Mouse (Mus musculus) left cerebral cortex, adult 8-10 months (tissue): Measurements from ENCODE around the gene Rora. TPM values are rescaled to one million over a fixed set of nuclear protein-coding genes. Genes with fewer than 3 reads are reported as not detected.

Source experiments
- DNase-seq, 2 experiments: peaks; one replicate each; pipeline ENCODE4 v3.0.0; 2022; ENCODE audit warnings: low spot score in 2 of 2
- total RNA-seq, 4 experiments: library from RNA; stranded (reverse); gene quantifications; 2 replicates each; pipeline ENCODE4 v1.2.4; 2022

Gene Rora
- total RNA-seq, 4 experiments from 2014 or later, result 63.5 to 74.1 (median 72.9) TPM

DNA sequence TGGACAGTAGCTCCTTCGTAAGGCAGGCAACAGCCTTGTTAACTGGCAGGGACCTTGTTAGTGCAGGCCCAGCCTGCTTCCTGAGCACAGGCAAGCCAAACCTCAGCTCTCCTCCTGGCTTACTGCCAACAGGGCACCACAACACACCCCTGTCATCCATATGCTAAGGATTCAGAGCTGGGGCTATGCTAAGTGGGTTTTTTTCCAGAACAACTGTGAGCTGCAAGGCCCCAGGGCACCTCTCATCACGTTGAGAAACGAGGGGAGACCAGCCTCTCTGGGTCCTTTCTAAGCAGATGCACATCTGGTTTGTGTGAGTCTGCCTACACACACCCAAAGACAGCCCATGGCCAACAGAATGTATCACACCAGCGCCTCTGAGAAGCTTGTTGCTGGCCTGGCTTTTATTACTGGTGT lies 289.0 kb downstream of the Rora start:
- no peak for DNase-seq

DNA sequence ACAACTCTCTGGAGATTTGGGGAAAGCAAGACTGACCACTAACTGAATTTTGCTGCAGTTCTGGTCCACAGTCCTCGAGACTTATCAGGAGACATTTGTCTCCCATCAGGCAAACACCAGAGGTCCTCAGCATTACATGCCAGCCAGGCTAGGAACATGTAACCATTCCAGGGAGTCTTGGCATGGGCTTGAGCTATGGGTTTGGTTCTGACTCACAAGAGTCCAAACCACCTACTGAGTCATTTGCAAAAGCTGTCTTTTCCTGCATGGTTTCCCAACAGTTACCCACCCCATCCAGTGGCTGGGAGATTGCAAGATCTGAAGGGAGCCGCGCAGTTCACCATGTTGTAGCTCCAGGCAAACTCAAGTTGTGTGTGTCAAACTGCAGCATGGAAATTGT lies 290.4 kb downstream of the Rora start:
- no peak for DNase-seq

DNA sequence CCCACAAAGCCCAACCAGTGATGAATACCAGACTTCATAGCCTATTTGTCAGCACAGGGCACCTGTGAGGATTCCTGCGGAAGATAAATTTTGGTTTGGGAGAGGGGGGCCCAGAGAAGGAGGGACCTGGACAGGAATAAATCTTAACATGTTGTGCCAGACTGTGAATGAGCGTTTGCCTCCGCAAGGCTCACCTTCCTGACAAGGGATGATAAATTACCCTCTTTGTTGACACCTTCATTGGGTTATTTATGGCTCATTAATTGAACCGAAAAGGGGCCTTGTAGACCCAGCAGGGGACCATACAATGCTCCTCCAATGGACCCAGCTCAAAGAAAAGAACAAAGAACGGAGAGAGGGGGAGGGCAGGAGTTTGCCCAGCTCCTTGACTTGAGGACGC lies 294.1 kb downstream of the Rora start:
- DNase-seq, result no peak

DNA sequence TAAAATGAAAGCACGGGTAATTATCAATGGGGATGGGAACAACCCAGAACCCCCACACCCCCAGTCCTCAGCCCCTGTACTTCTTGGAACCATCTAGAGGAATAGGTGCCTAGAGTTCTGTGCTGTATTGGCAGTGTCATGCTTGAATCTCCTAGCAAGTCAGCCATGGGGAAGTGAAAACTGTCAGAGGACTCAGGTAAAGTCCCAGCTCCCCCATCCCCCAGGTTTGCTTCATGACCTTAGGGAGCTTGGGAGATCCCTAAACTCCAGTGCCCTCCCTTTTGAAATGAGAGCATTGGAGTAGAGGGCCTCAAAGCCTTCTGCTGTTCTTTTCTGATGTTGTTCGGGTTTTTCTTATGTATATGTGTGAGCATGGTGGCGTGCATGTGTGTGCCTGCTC lies 294.6 kb downstream of the Rora start:
- DNase-seq, result no peak

DNA sequence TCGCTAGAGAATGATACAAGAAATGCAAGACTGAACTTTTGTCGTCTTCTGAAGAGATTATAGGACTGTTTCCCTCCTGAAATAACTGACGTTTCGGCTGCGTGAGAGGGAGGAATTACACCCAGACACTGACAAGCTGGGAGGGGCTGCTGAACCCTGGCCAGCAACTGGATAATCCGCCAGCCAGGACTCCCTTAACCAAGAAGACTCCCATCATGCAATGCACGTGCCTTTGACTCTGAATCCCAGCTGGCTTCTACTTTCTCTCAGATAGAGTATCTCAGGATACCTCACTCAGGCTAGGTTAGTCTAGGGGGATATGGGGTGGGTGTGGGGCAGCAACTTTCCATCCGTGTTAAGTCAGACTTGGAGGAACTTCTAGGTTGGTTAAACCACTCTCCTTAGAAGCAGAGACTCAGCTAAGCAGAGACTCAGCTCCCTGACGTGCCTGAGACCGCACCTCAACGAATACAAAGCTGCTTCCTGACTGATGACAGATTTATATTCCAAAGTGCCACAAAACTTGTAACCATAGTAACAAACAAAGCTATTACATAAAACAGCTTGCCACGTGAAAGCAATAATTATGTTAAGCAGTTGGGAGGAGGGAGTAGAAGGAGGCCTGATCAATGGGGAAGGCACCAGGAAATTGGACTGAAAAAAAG lies 302.8 kb downstream of the Rora start:
- DNase-seq, result no peak

DNA sequence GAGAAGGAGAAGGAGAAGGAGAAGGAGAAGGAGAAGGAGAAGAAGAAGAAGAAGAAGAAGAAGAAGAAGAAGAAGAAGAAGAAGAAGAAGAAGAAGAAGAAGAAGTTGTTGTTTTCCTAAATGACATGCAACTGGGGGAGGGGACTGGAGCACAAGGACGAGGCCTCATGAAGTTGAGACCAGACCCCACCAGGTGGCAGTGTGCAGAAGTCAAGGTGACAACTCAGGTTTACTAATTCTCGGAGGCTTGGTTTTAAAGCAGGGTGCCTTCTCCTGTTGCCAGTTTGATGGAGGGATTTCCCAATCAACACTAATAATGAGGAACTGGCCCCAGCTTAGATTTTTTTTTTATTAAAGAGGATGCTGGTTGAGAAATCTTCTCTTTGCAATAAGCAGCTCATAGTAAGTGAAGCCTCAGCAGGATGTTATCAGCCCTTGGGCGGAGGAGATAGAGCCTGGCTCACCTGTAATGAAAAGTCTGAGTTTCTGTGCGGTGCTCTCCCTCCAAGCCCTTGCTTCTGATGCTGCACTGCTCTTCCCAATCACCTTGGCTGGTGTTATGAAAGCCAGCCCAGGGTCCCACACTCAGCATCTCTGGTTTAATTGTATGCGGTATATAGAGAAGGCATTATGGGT lies 303.5 kb downstream of the Rora start:
- no peak for DNase-seq

DNA sequence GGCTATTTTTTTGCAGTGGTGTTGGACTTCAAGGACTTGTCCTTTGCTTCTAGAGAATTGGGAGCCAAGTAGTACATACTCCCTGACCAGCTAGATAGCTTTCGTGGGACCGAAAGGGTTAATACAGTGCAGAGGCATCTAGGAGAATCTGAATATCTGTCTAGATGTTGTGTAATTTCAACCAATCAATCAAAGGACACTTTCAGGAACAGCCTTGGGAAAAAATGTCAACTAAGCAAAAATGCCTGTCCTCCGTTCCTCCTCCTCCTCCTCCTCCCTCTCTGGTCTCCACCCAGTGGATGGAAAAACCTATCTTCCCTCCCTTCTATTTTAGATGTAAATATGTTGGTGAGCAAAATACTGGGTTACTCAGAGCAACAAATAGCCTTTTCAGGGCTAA lies 304.2 kb downstream of the Rora start:
- no peak for DNase-seq

DNA sequence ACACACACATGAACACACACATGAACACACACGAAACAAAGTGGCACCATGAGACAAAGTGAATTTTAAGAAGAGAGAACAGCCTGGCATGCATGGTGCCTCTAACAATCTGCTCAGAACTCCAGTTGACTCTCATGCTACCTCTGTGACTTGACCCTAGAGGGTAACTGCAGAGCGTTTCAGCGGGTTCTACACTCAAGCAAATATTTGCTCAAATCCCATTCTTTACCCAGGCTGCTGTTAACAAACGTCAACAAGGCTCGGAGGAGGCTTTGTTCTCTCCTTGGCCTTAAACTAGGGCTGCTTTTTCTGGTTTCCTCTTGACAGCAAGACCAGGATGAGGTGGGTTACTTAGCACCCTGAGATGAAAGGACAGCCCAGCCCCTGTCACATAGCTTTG lies 305.3 kb downstream of the Rora start:
- DNase-seq, result no peak

DNA sequence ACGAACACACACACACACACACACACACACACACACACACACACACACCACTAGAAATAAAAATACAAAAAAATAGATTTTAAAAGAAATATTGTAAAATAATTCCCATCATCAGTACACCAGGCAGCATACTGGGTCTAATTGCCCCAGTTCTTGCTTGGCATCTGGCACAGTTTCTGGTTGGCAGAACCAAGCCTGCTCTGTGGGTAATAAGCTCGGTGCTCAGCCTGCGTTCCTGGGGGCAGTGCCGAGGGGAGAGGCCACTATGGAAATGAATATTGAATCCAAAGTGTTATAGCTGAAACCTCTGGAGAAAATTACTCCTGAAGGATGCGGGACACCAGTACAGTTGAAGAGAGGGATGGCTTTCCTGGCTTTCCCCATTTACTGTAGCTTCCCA lies 310.3 kb downstream of the Rora start:
- DNase-seq, result no peak

DNA sequence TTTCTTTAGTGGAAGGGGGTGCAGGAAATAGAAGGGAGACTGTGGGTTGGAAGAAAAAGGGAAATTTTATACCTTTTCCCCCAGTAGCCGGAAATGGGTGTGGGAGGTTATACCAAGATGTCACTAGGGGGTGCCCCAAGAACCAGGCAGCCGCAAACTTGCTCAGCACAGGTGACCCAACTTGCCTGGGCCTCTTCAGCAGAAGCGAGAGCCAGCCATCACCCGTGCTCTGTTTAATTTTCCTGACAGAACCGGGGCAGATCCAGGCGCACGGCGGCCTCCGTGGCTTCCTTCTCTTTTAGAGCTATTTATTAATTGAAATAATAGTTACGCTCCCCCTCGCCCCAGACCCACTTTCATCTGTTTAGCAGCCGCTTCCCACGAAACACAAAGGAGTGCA lies 313.0 kb downstream of the Rora start:
- no peak for DNase-seq

DNA sequence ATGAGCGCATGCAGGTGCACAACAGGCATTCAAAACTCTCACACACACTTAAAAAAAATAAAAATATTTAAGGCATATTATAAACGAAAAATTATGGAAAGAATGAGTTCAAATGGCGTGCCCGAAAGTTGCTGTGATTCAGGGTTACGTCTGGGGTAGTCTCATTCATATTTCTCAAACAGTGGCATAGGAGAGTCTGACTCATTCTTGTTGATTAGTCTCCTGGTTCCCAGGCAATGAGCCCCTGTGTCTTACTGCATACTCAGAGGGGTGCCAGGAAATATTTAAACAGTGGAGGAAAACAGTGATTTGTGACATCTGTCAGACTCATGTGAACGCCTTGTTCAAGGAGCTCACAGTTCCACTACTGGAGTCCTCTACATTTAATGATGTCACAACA lies 316.5 kb downstream of the Rora start:
- DNase-seq, result no peak

DNA sequence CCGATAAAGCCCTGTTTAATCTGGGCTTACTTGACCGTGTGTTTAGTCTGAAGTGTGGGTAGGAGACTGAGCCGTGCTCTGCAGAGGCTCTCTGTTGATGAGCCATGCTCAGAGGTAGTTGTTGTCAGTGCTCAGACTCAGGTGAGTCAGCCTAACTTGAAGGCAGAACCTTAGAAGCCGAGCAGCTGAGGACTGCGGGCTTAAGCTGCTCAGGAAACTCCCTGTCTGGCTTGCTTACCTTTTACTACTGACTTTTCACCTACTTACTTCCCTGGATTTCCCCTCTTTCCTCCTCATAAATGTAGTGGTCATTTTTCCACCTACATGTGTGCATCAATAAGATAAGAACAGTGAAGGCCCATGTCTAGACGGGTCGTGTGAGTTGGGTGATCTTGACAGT lies 318.7 kb downstream of the Rora start:
- no peak for DNase-seq

DNA sequence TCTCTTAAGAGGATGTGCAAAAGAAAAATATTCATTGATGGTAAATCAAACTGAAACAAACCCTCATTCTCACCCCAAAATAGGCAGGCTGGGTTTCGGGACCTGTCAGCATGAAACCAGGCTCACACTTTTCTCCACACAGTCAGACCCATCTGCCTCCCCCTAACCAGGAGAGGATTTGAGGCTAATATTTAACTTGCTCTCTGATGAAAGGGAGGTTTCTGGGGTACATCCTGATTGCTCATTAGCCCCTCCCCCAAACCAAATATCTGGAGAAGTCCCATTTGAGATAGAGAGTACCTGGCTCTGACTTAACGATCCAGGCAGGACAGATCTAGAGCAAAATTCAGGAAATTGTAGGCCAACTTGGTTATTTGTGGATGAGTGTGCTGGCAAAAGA lies 320.9 kb downstream of the Rora start:
- no peak for DNase-seq

DNA sequence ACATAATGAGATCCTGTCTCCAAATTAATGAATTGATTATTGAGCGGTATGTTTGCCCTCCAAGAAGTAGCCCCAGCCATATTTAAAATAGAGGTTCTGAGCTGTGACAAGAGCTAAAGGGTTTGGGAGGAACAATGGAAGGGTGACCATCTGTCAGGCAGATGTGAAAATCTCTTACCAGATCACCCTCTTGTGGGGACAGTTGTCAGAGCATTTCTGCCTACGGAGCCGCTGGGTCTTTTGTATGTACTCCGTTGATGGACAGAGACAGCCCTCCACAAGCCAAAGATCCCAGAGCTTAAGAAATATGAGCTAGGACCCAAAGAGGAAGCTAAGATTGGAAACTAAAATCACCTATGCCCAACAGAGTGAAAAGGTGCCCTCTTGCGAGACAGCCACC lies 322.6 kb downstream of the Rora start:
- DNase-seq, result no peak

DNA sequence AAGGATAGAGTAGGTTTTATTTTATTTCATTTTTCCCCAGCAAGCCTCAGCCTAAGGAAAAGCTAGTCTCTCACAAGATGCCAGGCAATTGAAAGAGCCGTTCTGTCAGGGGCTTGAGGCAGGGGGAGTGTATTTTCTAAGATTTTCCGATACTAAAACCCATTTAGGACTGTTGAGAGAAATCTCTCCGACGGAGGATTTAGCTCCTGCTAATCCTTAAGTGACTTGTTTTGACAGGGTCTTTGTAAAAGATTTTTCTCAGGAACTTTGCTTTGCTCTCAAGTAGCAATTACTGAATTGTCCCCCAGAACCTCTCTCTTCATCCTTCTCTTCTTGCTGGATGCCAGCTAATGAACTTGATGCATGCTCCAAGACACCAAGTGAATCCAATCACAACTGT lies 323.3 kb downstream of the Rora start:
- no peak for DNase-seq

DNA sequence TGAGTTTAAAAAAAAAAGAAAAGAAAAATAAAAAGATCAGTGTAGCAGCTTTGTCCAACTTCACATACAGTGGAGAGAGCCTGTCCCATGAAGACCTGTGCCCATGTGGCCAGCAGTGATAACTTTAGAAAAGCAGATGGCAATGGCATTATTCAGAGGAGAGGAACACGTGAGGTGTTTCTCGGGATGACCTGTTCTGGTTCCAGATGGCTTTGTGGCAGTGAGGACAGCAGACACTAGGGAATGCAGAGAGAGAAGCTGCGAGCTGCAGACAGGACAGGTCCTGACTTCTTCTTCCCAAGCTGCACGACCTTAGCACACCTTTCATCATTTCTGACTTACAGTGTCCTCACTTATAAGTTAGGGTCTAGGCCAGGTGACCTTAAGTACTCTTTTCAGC lies 325.1 kb downstream of the Rora start:
- no peak for DNase-seq

DNA sequence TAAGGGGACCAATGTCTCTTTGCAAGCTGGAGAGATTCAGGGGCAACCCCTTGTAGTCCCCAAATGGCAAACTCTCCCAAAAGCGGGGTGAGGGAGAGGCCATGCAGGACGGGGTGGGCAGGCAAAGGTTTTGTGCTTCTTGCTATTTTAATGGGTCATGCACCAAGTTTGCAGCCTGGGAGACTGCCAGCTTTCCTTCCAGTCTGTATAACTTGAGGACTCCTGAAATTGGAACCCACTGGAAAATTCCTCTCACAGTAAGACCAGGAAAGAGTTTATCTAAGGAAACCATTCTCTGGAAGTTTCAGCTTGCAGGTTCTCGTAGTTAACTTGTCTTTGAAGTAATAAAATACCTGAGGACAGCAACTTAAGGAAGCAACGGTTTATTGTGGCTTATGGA lies 326.5 kb downstream of the Rora start:
- DNase-seq, result no peak

DNA sequence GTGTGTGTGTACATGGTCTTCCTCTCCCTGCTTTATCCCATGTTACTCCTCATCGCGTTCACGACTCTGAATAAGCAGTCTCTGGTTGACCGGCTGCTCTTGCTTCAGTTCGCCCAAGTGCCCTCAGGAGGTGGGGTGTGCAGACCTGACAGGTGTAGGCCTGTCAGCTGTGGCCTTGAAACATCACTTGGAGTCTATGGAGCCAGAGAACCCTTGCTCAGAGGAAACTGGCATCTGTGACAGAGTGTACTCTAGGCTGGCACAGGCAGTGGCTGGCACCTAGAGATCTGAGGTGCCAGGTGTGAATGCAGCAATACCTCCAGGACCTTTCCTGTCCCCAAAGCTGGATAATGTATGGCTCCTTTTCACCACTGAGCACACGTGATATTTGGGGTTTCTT lies 331.5 kb downstream of the Rora start:
- DNase-seq, result no peak

DNA sequence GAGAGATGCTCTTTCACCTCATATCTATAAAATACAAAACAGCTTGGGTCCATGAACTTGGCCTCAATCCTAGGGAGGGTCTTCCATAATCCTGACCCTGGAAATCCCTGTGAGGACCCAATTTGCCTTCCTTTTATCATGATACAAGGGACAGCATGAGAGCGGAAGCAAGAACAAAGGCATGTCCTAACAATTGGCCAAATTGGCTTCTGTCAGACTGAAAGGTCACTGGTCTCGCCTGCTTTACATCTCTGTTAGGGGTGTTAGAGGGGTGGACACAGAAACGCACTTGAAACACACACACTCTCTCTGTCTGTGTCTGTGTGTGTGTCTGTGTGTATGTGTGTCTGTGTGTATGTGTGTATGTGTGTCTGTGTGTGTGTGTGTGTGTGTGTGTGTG lies 332.2 kb downstream of the Rora start:
- no peak for DNase-seq

DNA sequence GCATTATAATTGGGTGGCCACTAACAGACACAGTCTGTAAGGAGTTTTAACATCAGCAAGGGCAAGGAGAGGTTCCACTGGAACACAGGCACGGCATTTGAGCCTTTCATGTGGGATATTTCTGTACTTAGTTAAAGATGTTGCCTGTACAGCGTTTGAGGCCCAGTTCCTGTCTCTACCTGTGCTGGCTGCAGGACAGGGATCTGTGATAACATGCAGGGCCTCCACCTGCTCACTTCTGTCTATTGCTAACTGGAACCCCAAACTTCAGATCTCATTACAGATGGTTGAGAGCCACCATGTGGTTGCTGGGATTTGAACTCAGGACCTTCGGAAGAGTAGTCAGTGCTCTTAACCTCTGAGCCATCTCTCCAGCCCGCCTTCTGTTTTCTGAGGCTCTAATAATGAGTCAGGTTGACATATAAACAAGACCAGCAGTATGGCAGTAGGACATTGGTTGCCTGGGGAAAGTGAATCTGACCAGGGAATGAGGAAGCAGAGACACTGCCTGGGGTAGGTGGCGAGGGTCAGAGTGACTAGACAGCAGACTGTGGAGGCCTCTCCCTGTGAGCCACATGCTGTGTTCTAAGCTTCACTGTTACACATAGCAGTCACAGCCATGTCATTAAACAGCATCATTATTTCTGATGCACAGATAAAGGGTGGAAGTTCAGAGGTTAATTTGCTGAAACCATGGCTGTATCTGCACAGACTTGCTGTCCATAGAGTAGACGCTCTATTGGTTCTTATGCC lies 333.9 kb downstream of the Rora start:
- no peak for DNase-seq

DNA sequence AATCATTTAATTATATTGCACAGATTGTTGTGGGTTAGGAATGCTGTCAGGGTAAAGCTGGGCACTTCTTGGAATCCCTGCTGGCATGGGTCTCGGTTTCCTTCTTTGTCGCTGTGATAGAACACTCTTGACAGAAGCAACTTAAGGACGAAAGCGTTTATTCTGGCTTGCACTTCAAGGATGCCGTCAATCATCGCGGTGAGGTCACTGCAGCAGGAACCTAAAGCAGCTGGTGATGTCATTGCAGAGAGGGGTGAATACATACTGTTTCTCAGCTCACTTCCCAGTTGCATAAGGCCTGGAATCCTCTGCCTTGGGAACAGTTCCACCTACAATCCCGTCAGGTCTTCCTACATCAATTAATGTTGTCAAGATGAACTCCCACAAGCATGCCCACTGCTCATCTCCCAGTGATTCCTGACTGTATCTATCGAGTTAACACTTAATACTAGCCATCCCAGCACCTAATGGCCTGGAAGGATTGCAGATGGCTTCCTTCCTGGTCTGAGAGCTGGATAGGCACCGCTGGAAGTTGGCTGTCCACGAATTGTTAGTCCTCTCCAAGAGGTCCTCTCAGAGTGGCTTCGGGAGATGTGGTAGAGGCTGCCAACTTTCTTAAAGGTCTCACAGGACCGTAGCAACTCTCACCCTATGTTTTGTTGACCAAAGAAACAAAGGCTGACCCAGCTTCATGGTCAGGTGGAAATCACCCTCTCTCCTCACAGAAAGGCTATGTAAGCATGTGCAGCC lies 334.8 kb downstream of the Rora start:
- no peak for DNase-seq

DNA sequence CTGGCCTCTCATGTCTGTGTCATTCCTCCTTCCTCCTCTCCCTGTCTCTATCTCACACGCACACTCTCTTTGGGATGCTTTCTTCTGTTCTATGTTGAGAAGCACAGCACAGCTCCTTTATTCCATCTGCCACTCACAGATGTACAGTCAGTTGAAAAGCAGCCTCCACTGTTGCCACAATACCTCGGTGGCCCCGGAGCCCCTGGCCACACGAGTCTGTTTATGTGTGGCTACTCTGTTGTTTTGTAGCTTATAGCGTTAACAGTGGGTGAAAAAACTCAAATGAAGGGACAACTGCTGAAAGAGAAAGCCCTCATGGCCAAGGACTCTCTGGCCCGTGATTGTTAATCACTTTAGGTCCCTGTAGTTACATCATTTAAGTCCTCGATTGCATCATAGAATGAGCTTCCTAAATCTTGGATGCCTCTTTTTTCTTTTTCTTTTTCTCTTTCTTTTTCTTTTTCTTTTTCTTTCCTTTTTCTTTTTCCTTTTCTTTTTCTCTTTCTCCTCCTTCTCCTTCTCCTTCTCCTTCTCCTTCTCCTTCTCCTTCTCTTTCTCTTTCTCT lies 336.4 kb downstream of the Rora start:
- no peak for DNase-seq
